Mouse (Mus musculus) midbrain, embryonic 12.5 days (tissue): ENCODE measurements around the gene Zg16. TPM values are rescaled to one million over a fixed set of nuclear protein-coding genes. Genes with fewer than 3 reads are reported as not detected.

Experiments
- ATAC-seq: fragments of 200-750 bp; cut with Nextera tagmentation; 2 replicates; pipeline ENCODE4 v1.8.0; 2017; ENCODE audit warnings: low read depth, moderate TSS enrichment, moderate library complexity; ENCODE audit not compliant: low FRiP score
- H3K27ac ChIP-seq: fragments of 300-500 bp; sonication (generic); replicated peaks from 2 replicates; pipeline ENCODE4 v1.5.1; 2016; ENCODE audit warnings: mild to moderate bottlenecking
- H3K27me3 ChIP-seq: fragments of 300-500 bp; sonication (generic); 2 replicates; pipeline ENCODE4 v1.6.1; 2016; ENCODE audit warnings: mild to moderate bottlenecking
- H3K36me3 ChIP-seq: fragments of 300-500 bp; sonication (generic); 2 replicates; pipeline ENCODE4 v1.6.1; 2016
- H3K4me1 ChIP-seq: fragments of 300-500 bp; sonication (generic); 2 replicates; pipeline ENCODE4 v1.6.1; 2016
- H3K4me2 ChIP-seq: fragments of 300-500 bp; sonication (generic); replicated peaks from 2 replicates; pipeline ENCODE4 v1.6.1; 2016; ENCODE audit warnings: mild to moderate bottlenecking, moderate library complexity
- H3K4me3 ChIP-seq: fragments of 300-500 bp; sonication (generic); 2 replicates; pipeline ENCODE4 v1.5.1; 2016; ENCODE audit warnings: mild to moderate bottlenecking
- H3K9ac ChIP-seq: fragments of 300-500 bp; sonication (generic); replicated peaks from 2 replicates; pipeline ENCODE4 v1.6.1; 2016; ENCODE audit warnings: mild to moderate bottlenecking, moderate library complexity
- H3K9me3 ChIP-seq: fragments of 300-500 bp; sonication (generic); 2 replicates; pipeline ENCODE4 v1.6.1; 2016; ENCODE audit warnings: mild to moderate bottlenecking
- WGBS: fragments of 180-500 bp; shearing (Covaris S2); methylation state at CpG from one replicate; pipeline ENCODE4 v1.1.7; 2016; 5-methylcytosine and 5-hydroxymethylcytosine counted together
- polyA plus RNA-seq: library from polyadenylated mRNA; unstranded; fragments of >200 nt; fragmentation: Nextera tagmentation; extraction: Ambion mirVana; gene quantifications from 2 replicates; pipeline ENCODE4 v1.2.1, GENCODE M21; 2016

The Zg16 gene
- polyA plus RNA-seq, 1 experiment from 2014 or later, result not detected

- Histone ChIP-seq H3K27me3 (no peaks in the 10 kb centered on the region), H3K36me3 (peaks cover 35% of the 10 kb centered on the region), H3K9ac (peak within 1 kb of the TSS; percentile 92), H3K4me1 (peaks cover 70% of the 10 kb centered on the region), H3K4me2 (peak within 1 kb of the TSS; percentile 91), H3K27ac (peak within 1 kb of the TSS; percentile 95), H3K9me3 (no peaks in the 10 kb centered on the region), H3K4me3 (peak within 1 kb of the TSS; percentile 74)
- WGBS, result 4% methylated on average over 39 of the region's 39 CpGs
- ATAC-seq, result peak; percentile 79
These were observed 69.9 kb downstream of the Zg16 start, which contains the start of gene Pagr1a for GRCm38 (mm10) chr7:127016971-127017949. Gene Pagr1a (minus strand): TSS chr7:127017352.

GRCm38 (mm10) chr7:127016486-127016938 is 70.6 kb downstream of the Zg16 start:
- peaks cover 66% of the 10 kb centered on the region for H3K4me1 ChIP-seq
- WGBS, result under 1% methylated on average over 20 of the region's 22 CpGs
- peaks cover 39% of the 10 kb centered on the region for H3K36me3 ChIP-seq
- H3K9me3 ChIP-seq, result no peaks in the 10 kb centered on the region
- peak overlapping the region; percentile 92 for H3K9ac ChIP-seq
- peak; percentile 25 for ATAC-seq
- H3K27ac ChIP-seq, result peak overlapping the region; percentile 95
- peak overlapping the region; percentile 74 for H3K4me3 ChIP-seq
- H3K27me3 ChIP-seq, result no peaks in the 10 kb centered on the region
- peak overlapping the region; percentile 91 for H3K4me2 ChIP-seq

DNA sequence TGATC is 70.8 kb downstream of the Zg16 start, which contains the start of gene Pagr1b:
TSS of gene Pagr1b (minus strand) at position 4 of the 5 bp plus-strand sequence.
- H3K27ac ChIP-seq, result peak within 1 kb of the TSS; percentile 95
- H3K36me3 ChIP-seq, result peaks cover 39% of the 10 kb centered on the region
- H3K27me3 ChIP-seq, result no peaks in the 10 kb centered on the region
- no peaks in the 10 kb centered on the region for H3K9me3 ChIP-seq
- peaks cover 64% of the 10 kb centered on the region for H3K4me1 ChIP-seq
- no peak for ATAC-seq
- H3K4me3 ChIP-seq, result peak within 1 kb of the TSS; percentile 74
- H3K4me2 ChIP-seq, result peak within 1 kb of the TSS; percentile 91
- H3K9ac ChIP-seq, result peak within 1 kb of the TSS; percentile 92

- H3K27ac ChIP-seq, result peak overlapping the region; percentile 95
- H3K4me2 ChIP-seq, result peak overlapping the region; percentile 91
- no peaks in the 10 kb centered on the region for H3K9me3 ChIP-seq
- 2% methylated on average over 10 of the region's 10 CpGs for WGBS
- peak; percentile 27 for ATAC-seq
- no peaks in the 10 kb centered on the region for H3K27me3 ChIP-seq
- peaks cover 39% of the 10 kb centered on the region for H3K36me3 ChIP-seq
- H3K4me1 ChIP-seq, result peaks cover 62% of the 10 kb centered on the region
- H3K9ac ChIP-seq, result peak overlapping the region; percentile 92
- peak overlapping the region; percentile 74 for H3K4me3 ChIP-seq
These were observed 71.0 kb downstream of the Zg16 start for GRCm38 (mm10) chr7:127016081-127016480.

DNA sequence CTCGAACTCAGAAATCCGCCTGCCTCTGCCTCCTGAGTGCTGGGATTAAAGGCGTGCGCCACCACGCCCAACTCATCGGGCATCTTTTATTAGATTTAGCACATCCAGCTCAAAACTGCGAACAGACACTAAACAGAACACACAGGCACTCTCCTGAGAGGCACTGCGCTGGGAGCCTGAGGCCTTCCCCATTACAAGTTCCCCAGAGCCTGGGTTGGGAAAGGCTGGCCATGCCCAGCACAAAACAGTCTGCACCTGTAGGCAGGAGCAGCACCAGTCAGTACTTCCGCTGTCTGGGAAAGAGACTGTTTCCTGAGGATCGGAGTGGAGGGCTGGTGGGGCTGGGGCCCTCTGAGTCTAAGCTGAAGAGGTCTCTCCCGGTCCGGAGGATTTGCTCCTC is 72.1 kb downstream of the Zg16 start:
- no peak for ATAC-seq
- Histone ChIP-seq H3K27me3 (no peaks in the 10 kb centered on the region), H3K4me3 (peak overlapping the region; percentile 74; the same call in 1 of the 2 replicates), H3K4me2 (peak overlapping the region; percentile 91; the same call in 1 of the 2 replicates), H3K9ac (no peak overlapping the region), H3K4me1 (peaks cover 51% of the 10 kb centered on the region), H3K36me3 (peaks cover 43% of the 10 kb centered on the region), H3K9me3 (no peaks in the 10 kb centered on the region), H3K27ac (no peak overlapping the region)
- WGBS, result 96% methylated on average over 12 of the region's 12 CpGs

- ATAC-seq, result no peak
- Histone ChIP-seq H3K27ac (no peak within 1 kb of the TSS), H3K36me3 (peaks cover 43% of the 10 kb centered on the region), H3K4me2 (peak within 1 kb of the TSS; percentile 91), H3K9me3 (no peaks in the 10 kb centered on the region), H3K9ac (peak within 1 kb of the TSS; percentile 92; the same call in 1 of the 2 replicates), H3K4me1 (peaks cover 44% of the 10 kb centered on the region), H3K4me3 (peak within 1 kb of the TSS; percentile 74), H3K27me3 (no peaks in the 10 kb centered on the region)
- WGBS, result 77% methylated on average over 11 of the region's 11 CpGs
These were observed 72.8 kb downstream of the Zg16 start, which contains the start of gene Mvp for GRCm38 (mm10) chr7:127014320-127014719. Gene Mvp (minus strand): TSS chr7:127014621.

DNA sequence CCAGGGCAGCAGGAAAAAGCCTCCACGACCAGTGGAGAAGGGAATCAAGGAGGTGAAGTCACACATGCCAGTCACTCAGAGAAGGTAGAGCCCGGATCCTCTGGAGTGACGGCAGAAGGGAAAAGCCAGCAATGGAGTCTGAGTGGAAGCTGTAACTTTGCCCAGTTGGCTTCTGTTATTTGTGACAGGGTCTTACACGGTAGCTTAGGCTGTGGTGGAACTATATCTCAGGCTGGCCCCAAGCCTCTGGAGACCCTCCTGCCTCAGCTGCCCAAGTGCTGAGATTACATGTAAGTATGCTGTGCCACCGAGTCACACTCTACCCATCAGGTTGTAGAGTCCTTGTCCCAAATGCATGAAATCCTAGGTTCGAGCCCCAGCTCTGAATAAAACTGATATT is 73.7 kb downstream of the Zg16 start:
- Histone ChIP-seq H3K4me3 (no peak overlapping the region), H3K27me3 (no peaks in the 10 kb centered on the region), H3K27ac (no peak overlapping the region), H3K4me1 (peaks cover 39% of the 10 kb centered on the region), H3K9me3 (no peaks in the 10 kb centered on the region), H3K4me2 (no peak overlapping the region), H3K36me3 (peaks cover 43% of the 10 kb centered on the region), H3K9ac (no peak overlapping the region)
- no peak for ATAC-seq
- WGBS, result 97% methylated on average over 6 of the region's 6 CpGs

DNA sequence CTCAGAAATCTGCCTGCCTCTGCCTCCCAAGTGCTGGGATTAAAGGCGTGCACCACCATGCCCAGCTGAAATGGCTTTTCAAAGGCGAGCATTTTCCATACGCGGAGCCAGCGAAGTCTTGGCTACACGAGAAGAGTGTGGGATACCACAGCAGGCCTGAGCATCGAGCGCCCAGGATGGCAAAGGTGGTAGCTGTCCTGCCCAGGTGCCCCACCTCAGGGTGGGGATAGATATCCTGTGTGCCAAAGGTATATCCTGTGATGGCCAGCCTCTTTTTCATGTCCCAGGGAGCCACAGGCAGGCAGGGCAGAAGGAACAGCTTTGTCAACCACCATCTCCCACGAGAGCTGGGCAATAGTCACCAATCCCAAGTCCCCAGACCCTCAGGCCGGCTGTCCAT is 74.3 kb downstream of the Zg16 start:
- Histone ChIP-seq H3K9me3 (no peaks in the 10 kb centered on the region), H3K4me1 (peaks cover 35% of the 10 kb centered on the region), H3K4me3 (no peak overlapping the region), H3K9ac (no peak overlapping the region), H3K27ac (no peak overlapping the region), H3K36me3 (peaks cover 43% of the 10 kb centered on the region), H3K27me3 (no peaks in the 10 kb centered on the region), H3K4me2 (no peak overlapping the region)
- WGBS, result 95% methylated on average over 10 of the region's 10 CpGs
- no peak for ATAC-seq

DNA sequence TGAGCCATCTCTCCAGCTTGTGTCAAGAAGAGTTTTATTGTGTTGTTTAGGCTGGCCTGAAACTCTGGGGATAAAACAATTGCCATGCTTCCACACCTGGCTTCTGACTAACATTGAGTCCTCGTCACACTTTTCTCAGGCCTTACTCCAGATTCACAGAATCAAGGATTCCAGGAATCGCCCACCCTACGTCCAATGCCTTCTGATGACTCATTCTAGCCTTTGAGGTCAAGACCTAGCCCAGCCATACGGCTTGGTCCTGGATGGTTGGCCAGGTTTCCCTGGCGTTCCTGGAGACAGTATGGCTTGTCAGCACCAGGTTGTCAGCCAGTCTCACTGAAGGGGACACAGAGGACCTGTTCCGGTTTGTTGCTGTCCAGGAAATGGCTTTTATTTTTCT is 74.8 kb downstream of the Zg16 start:
- no peaks in the 10 kb centered on the region for H3K27me3 ChIP-seq
- no peak overlapping the region for H3K9ac ChIP-seq
- no peak overlapping the region for H3K4me2 ChIP-seq
- peaks cover 43% of the 10 kb centered on the region for H3K36me3 ChIP-seq
- H3K9me3 ChIP-seq, result no peaks in the 10 kb centered on the region
- peaks cover 32% of the 10 kb centered on the region for H3K4me1 ChIP-seq
- WGBS, result 92% methylated on average over 6 of the region's 6 CpGs
- ATAC-seq, result no peak
- no peak overlapping the region for H3K4me3 ChIP-seq
- H3K27ac ChIP-seq, result no peak overlapping the region

- H3K9me3 ChIP-seq, result no peaks in the 10 kb centered on the region
- no peak overlapping the region for H3K4me2 ChIP-seq
- H3K27ac ChIP-seq, result no peak overlapping the region
- no peaks in the 10 kb centered on the region for H3K27me3 ChIP-seq
- peaks cover 43% of the 10 kb centered on the region for H3K36me3 ChIP-seq
- ATAC-seq, result no peak
- WGBS, result 72% methylated on average over 2 of the region's 2 CpGs
- no peak overlapping the region for H3K4me3 ChIP-seq
- H3K9ac ChIP-seq, result no peak overlapping the region
- peaks cover 32% of the 10 kb centered on the region for H3K4me1 ChIP-seq
These were observed 75.4 kb downstream of the Zg16 start for GRCm38 (mm10) chr7:127011717-127012116.

DNA sequence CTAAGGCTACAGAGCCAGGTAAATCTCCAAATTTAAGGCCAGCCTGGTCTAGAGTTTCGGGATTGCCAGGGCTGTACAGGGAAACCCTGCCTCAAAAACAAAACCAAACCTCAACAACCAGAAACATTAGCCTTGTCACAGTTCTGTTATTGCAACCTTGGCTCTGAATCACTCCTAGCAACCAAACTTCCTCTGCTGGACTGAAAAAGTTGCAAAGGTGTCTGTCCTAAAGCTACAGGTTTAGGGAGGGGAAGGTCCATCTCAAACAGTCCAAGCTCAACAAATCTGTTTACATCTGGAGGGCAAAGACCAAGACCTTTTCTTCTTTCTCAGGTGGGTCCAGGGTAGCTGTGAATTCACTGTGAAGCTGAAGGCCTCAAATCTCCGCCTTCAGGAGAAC is 76.1 kb downstream of the Zg16 start:
- no peaks in the 10 kb centered on the region for H3K9me3 ChIP-seq
- no peak overlapping the region for H3K9ac ChIP-seq
- peaks cover 31% of the 10 kb centered on the region for H3K4me1 ChIP-seq
- H3K27ac ChIP-seq, result no peak overlapping the region; the same call in 1 of the 2 replicates
- 96% methylated on average over 2 of the region's 2 CpGs for WGBS
- peaks cover 43% of the 10 kb centered on the region for H3K36me3 ChIP-seq
- H3K4me2 ChIP-seq, result no peak overlapping the region
- no peak overlapping the region for H3K4me3 ChIP-seq
- H3K27me3 ChIP-seq, result no peaks in the 10 kb centered on the region
- ATAC-seq, result no peak

DNA sequence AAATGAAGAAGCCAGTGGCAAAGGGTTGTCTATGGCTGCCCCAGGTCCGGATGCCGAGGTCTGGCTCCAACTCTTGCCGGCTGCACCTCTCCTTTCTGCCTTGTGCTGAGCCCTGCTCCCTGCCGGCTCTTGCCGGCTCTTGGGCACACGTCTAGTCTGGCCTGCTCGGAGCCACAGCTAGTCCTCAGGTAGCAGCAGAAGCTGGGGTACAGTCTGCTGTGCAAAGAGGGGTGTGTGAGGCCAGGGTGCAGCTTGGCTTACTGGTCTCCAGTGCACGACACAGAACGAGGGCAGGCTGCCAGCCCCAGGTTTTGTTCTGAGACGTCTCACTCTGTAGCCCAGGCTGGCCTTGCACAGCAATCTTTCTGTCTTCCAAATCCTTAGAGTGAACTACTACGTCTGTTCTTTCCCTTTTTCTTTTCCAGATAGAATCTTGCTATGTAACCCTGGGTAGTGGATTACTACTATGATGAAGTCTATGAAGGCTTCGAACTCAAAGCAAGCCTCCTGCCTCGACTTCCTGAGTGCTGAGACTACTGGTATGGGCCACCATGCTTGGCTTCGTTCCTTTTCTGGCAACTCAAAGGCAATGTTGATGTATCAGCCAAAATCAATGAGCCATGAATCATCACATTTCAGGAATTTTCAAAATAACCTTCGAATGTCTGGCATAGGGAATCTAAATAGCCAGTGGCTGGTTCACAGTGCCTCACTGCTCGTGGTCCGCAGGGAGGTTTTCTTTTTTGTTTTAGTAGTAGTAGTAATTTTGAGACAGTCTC is 77.6 kb downstream of the Zg16 start:
- H3K4me3 ChIP-seq, result no peak overlapping the region
- ATAC-seq, result no peak

More for the DNA sequence above, 77.6 kb downstream of the Zg16 start:
- H3K4me1 ChIP-seq, result peaks cover 15% of the 10 kb centered on the region; the same call in 1 of the 2 replicates
- peak overlapping the region; percentile 58; the same call in 1 of the 2 replicates for H3K27ac ChIP-seq
- H3K36me3 ChIP-seq, result peaks cover 31% of the 10 kb centered on the region
- H3K4me2 ChIP-seq, result no peak overlapping the region
- H3K9ac ChIP-seq, result no peak overlapping the region
- 86% methylated on average over 17 of the region's 17 CpGs for WGBS
- H3K27me3 ChIP-seq, result no peaks in the 10 kb centered on the region
- no peaks in the 10 kb centered on the region for H3K9me3 ChIP-seq
